Mouse (Mus musculus) heart, adult 2 months (tissue): ENCODE results near the gene Asap2.

Experiments
- CTCF ChIP-seq: fragments of 200-600 bp; IDR thresholded peaks from 2 replicates; pipeline ENCODE4 v1.8.1; 2022; ENCODE audit warnings: antibody characterized with exemption, mild to moderate bottlenecking, moderate library complexity
- POLR2A ChIP-seq: fragments of 200-500 bp; IDR thresholded peaks from 2 replicates; pipeline ENCODE4 v1.6.1; 2011; ENCODE audit warnings: mild to moderate bottlenecking, low read depth, low read length, control low read depth; ENCODE audit not compliant: insufficient read depth

DNA sequence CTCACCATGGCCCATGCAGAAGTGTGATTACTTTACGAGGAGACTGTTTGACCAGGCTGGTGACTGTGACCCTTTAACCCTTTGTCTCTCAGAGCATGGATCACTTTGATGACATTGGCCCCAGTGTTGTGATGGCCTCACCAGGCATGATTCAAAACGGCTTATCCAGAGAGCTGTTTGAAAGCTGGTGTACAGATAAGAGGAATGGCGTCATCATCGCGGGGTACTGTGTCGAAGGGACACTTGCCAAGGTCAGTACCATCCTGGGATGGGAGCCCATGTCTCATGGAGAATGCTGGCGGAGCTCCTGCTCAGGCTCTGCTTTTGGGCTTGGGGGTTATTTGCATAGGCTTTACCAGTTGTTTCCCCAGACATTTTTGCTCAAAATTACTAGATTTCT is 311.1 kb downstream of the Asap2 start:
- no peak for TF ChIP-seq CTCF
- TF ChIP-seq POLR2A: no peak
